Mouse (Mus musculus): ENCODE measurements around the gene Rbm8a2.

GRCm38 (mm10) chr1:175961786-175962185, 17.1 kb downstream of the Rbm8a2 start:
- TF ChIP-seq POLR2A (IDR thresholded peaks at IDR 0.05; ENCODE audit: control insufficient read depth, extremely low read depth, insufficient read depth, low read length, poor library complexity) (no peak), CTCF (IDR thresholded peaks at IDR 0.05; ENCODE audit: borderline replicate concordance, control insufficient read depth, extremely low read depth, insufficient read depth, low read length, poor library complexity) (no peak)
